Mouse (Mus musculus) neural tube, embryonic 13.5 days (tissue): ENCODE measurements around the gene Cip2a. TPM values are rescaled to one million over a fixed set of nuclear protein-coding genes. Genes with fewer than 3 reads are reported as not detected.

Experiments used
- ATAC-seq: fragments of 200-750 bp; cut with Nextera tagmentation; 2 replicates; pipeline ENCODE4 v1.8.0; 2017; ENCODE audit warnings: low read depth, mild to moderate bottlenecking, moderate TSS enrichment, moderate library complexity
- H3K27ac ChIP-seq: fragments of 300-500 bp; sonication (generic); replicated peaks from 2 replicates; pipeline ENCODE4 v1.5.1; 2015; ENCODE audit warnings: moderate library complexity, mild to moderate bottlenecking, inconsistent platforms
- H3K27me3 ChIP-seq: fragments of 300-500 bp; sonication (generic); 2 replicates; pipeline ENCODE4 v1.6.1; 2015; ENCODE audit warnings: mild to moderate bottlenecking, inconsistent platforms
- H3K36me3 ChIP-seq: fragments of 300-500 bp; sonication (generic); 2 replicates; pipeline ENCODE4 v1.6.1; 2015; ENCODE audit warnings: mild to moderate bottlenecking, inconsistent platforms
- H3K4me1 ChIP-seq: fragments of 300-500 bp; sonication (generic); replicated peaks from 2 replicates; pipeline ENCODE4 v1.6.1; 2015; ENCODE audit warnings: inconsistent platforms
- H3K4me2 ChIP-seq: fragments of 300-500 bp; sonication (generic); 2 replicates; pipeline ENCODE4 v1.6.1; 2015; ENCODE audit warnings: inconsistent platforms, mild to moderate bottlenecking, moderate library complexity
- H3K4me3 ChIP-seq: fragments of 300-500 bp; sonication (generic); 2 replicates; pipeline ENCODE4 v1.5.1; 2015; ENCODE audit warnings: mild to moderate bottlenecking, inconsistent platforms
- H3K9ac ChIP-seq: fragments of 300-500 bp; sonication (generic); 2 replicates; pipeline ENCODE4 v1.6.1; 2015; ENCODE audit warnings: moderate library complexity, mild to moderate bottlenecking, inconsistent platforms
- H3K9me3 ChIP-seq: fragments of 300-500 bp; sonication (generic); 2 replicates; pipeline ENCODE4 v1.6.1; 2016; ENCODE audit warnings: inconsistent platforms
- WGBS: fragments of 180-500 bp; shearing (Covaris S2); methylation state at CpG from one replicate; pipeline ENCODE4 v1.1.7; 2015; 5-methylcytosine and 5-hydroxymethylcytosine counted together
- polyA plus RNA-seq: library from polyadenylated mRNA; unstranded; fragments of >200 nt; fragmentation: Nextera tagmentation; extraction: Ambion mirVana; gene quantifications from 2 replicates; pipeline ENCODE4 v1.2.1, GENCODE M21; 2015

The Cip2a gene
- 6.2 and 7.3 TPM in 2 replicates for polyA plus RNA-seq

DNA sequence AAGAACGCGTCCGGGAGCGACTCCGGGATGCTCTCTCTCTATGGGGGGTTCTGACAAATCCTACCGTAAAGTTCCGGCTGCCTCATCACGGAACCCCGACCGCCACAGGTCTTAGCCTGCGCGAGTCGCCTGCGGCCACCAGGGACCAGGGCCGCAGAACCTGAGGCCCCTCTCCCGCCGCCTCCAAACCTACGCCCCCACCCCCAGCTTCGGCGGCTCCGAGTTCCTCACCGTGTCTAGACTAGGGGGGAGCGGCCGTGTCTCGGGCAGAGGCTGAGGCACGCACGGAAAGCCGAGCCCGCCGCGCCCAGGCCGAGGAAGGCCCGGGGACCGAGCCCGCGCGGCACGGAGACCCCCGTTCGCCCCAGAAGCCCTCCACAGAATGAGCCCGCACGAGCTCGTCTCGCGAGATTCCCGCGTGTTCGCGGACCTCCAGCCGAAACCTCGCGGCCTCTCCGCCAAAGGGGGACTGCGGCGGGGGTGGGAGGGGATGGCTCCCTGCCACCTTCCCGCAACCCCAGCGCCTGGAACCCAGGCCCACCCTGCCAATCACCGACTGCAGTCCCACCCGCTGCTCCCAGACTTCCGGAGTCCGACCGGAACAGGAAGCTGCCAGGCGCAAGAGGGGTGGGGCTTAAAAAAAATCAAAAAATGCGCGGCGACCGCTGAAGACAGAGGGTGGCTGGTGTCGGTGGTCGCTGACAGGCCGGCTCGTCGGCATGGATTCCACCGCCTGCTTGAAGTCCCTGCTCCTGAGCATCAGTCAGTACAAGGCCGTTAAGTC is at the start of gene Cip2a, which contains the start of gene Dzip3:
Gene Cip2a, plus strand, starts transcription at position 627 of the 784 bp plus-strand sequence.
Gene Dzip3, minus strand, starts transcription at position 607 of the 784 bp plus-strand sequence.
- peaks cover 21% of the 10 kb centered on the region for H3K4me1 ChIP-seq
- peak within 1 kb of the TSS; percentile 98 for H3K27ac ChIP-seq
- ATAC-seq = peak; percentile 99
- peak within 1 kb of the TSS; percentile 93 for H3K4me2 ChIP-seq
- H3K9ac ChIP-seq = peak within 1 kb of the TSS; percentile 96
- H3K27me3 ChIP-seq = no peaks in the 10 kb centered on the region
- peaks cover 3% of the 10 kb centered on the region; the same call in 1 of the 2 replicates for H3K36me3 ChIP-seq
- WGBS = under 1% methylated on average over 74 of the region's 74 CpGs
- peak within 1 kb of the TSS; percentile 86 for H3K4me3 ChIP-seq
- no peaks in the 10 kb centered on the region for H3K9me3 ChIP-seq

- H3K27me3 ChIP-seq = no peaks in the 10 kb centered on the region
- H3K36me3 ChIP-seq = peaks cover 25% of the 10 kb centered on the region
- WGBS = 89% methylated on average over 2 of the region's 2 CpGs
- H3K4me2 ChIP-seq = no peak overlapping the region
- H3K27ac ChIP-seq = no peak overlapping the region
- no peaks in the 10 kb centered on the region for H3K4me1 ChIP-seq
- H3K4me3 ChIP-seq = no peak overlapping the region
- no peak overlapping the region for H3K9ac ChIP-seq
- no peak for ATAC-seq
- H3K9me3 ChIP-seq = no peaks in the 10 kb centered on the region
Observed at GRCm38 (mm10) chr16:48972996-48973395, 21.0 kb upstream of the Cip2a start.

DNA sequence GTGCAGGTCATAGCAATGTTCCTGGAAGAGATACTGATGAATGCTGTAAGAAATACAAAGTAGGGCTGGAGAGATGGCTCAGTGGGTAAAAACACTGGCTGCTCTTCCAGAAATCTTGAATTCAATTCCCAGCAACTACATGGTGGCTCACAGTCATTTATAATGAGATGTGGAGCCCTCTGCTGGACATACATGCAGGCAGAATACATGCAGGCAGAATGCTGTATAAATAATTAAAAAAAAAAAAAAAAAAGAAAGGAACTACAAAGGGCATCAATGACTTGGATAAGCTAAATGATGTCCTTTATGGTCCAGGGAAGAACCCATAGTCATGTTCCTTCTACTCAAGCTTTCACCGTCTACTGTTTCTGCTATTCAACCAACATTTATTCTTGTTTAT is 20.4 kb upstream of the Cip2a start:
- Histone ChIP-seq H3K27me3 (no peaks in the 10 kb centered on the region), H3K27ac (no peak overlapping the region), H3K9me3 (no peaks in the 10 kb centered on the region), H3K4me2 (no peak overlapping the region), H3K9ac (no peak overlapping the region), H3K36me3 (peaks cover 31% of the 10 kb centered on the region), H3K4me1 (no peaks in the 10 kb centered on the region), H3K4me3 (no peak overlapping the region)
- ATAC-seq = no peak
- WGBS = 93% methylated on average over 1 of the region's 1 CpGs

DNA sequence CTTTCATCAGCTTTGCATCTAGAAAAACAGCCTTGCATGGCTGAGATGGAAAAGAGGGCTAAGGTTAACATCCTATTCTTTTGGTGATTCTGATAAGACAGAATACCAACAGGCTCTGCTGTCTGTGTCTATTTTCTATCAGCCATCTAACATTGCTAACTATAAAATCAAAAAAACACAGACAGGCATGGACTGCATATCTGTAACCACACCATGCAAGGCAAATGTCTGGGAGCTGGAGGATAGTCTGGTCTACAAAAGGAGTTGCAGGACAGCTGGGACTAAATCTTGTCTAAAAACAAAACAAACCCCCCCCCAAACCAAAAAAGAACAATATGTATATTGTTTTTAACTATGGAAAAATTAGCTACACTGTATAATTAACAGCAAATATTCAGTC is 14.0 kb upstream of the Cip2a start:
- H3K27me3 ChIP-seq = no peaks in the 10 kb centered on the region
- peaks cover 26% of the 10 kb centered on the region for H3K36me3 ChIP-seq
- H3K9me3 ChIP-seq = no peaks in the 10 kb centered on the region

GRCm38 (mm10) chr16:48985034-48985627 is 8.9 kb upstream of the Cip2a start:
- ATAC-seq = no peak
- Histone ChIP-seq H3K4me1 (0 out of 2 replicates have a peak, but pooled peaks cover 4% of the 10 kb centered on the region), H3K4me3 (no peak overlapping the region), H3K36me3 (peaks cover 11% of the 10 kb centered on the region), H3K9me3 (no peaks in the 10 kb centered on the region), H3K4me2 (no peak overlapping the region), H3K27me3 (no peaks in the 10 kb centered on the region), H3K9ac (no peak overlapping the region), H3K27ac (no peak overlapping the region)
- 39% methylated on average over 5 of the region's 5 CpGs for WGBS

More for the DNA sequence above, 14.0 kb upstream of the Cip2a start:
- ATAC-seq = no peak
- H3K4me1 ChIP-seq = no peaks in the 10 kb centered on the region
- H3K4me2 ChIP-seq = no peak overlapping the region
- no peak overlapping the region for H3K27ac ChIP-seq
- H3K4me3 ChIP-seq = no peak overlapping the region
- H3K9ac ChIP-seq = no peak overlapping the region

GRCm38 (mm10) chr16:48989700-48990099 is 4.3 kb upstream of the Cip2a start:
- Histone ChIP-seq H3K9me3 (no peaks in the 10 kb centered on the region), H3K27ac (no peak overlapping the region), H3K27me3 (no peaks in the 10 kb centered on the region), H3K4me1 (peaks cover 16% of the 10 kb centered on the region), H3K36me3 (peaks cover 3% of the 10 kb centered on the region; the same call in 1 of the 2 replicates), H3K4me3 (no peak overlapping the region), H3K4me2 (no peak overlapping the region), H3K9ac (no peak overlapping the region)
- no peak for ATAC-seq

- Histone ChIP-seq H3K27ac (peak overlapping the region; percentile 4; the same call in 1 of the 2 replicates), H3K9ac (peak overlapping the region; percentile 96), H3K4me2 (peak overlapping the region; percentile 60), H3K4me3 (peak overlapping the region; percentile 86), H3K4me1 (peaks cover 21% of the 10 kb centered on the region), H3K27me3 (no peaks in the 10 kb centered on the region), H3K36me3 (peaks cover 3% of the 10 kb centered on the region; the same call in 1 of the 2 replicates), H3K9me3 (no peaks in the 10 kb centered on the region)
- WGBS = 34% methylated on average over 10 of the region's 10 CpGs
- ATAC-seq = no peak
Observed at GRCm38 (mm10) chr16:48992437-48993230, 1.4 kb upstream of the Cip2a start.

- ATAC-seq = no peak
- peaks cover 21% of the 10 kb centered on the region for H3K4me1 ChIP-seq
Observed at GRCm38 (mm10) chr16:48993231-48993558, 790 bp upstream of the Cip2a start.

GRCm38 (mm10) chr16:48994343-48994693 is 333 bp downstream of the Cip2a start:
- WGBS = under 1% methylated on average over 18 of the region's 18 CpGs
- no peak overlapping the region for H3K27ac ChIP-seq
- H3K4me3 ChIP-seq = peak overlapping the region; percentile 86
- peak overlapping the region; percentile 93 for H3K4me2 ChIP-seq
- H3K9me3 ChIP-seq = no peaks in the 10 kb centered on the region
- H3K36me3 ChIP-seq = peaks cover 3% of the 10 kb centered on the region; the same call in 1 of the 2 replicates
- H3K9ac ChIP-seq = peak overlapping the region; percentile 96
- peak; percentile 41; the same call in 1 of the 2 replicates for ATAC-seq
- no peaks in the 10 kb centered on the region for H3K27me3 ChIP-seq
- peaks cover 21% of the 10 kb centered on the region for H3K4me1 ChIP-seq

More at GRCm38 (mm10) chr16:48993231-48993558, 790 bp upstream of the Cip2a start:
- Histone ChIP-seq H3K9me3 (no peaks in the 10 kb centered on the region), H3K36me3 (peaks cover 3% of the 10 kb centered on the region; the same call in 1 of the 2 replicates), H3K9ac (peak overlapping the region; percentile 96), H3K4me3 (peak overlapping the region; percentile 86), H3K27ac (peak overlapping the region; percentile 98), H3K4me2 (peak overlapping the region; percentile 60), H3K27me3 (no peaks in the 10 kb centered on the region)
- WGBS = 3% methylated on average over 9 of the region's 9 CpGs

DNA sequence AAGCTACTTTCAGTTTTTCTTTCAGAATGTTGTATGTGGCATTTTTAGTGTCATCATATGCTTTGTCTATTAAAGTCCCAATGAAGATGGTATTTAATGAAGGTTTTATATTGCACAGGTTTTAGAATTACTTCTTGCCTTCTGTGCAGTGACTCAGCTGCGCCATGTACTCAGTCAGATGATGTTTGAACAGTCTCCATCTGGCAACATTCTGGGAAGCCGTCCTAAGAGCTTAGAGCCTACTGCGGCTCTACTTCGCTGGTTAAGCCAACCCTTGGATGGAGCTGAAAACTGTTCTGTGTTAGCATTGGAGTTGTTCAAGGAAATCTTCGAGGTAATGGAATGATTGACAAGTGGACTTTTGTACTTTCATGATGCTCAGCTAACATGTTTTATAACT is 10.2 kb downstream of the Cip2a start:
- Histone ChIP-seq H3K4me1 (no peaks in the 10 kb centered on the region), H3K27me3 (no peaks in the 10 kb centered on the region), H3K4me3 (no peak overlapping the region), H3K36me3 (peaks cover 19% of the 10 kb centered on the region; the same call in 1 of the 2 replicates), H3K9me3 (no peaks in the 10 kb centered on the region), H3K27ac (no peak overlapping the region), H3K4me2 (no peak overlapping the region), H3K9ac (no peak overlapping the region)
- WGBS = 96% methylated on average over 5 of the region's 5 CpGs
- ATAC-seq = no peak

GRCm38 (mm10) chr16:49016620-49017332 is 22.8 kb downstream of the Cip2a start:
- WGBS = 70% methylated on average over 5 of the region's 5 CpGs
- Histone ChIP-seq H3K36me3 (peaks cover 11% of the 10 kb centered on the region; the same call in 1 of the 2 replicates), H3K4me2 (no peak overlapping the region), H3K9me3 (no peaks in the 10 kb centered on the region), H3K27ac (no peak overlapping the region), H3K4me1 (no peaks in the 10 kb centered on the region), H3K27me3 (no peaks in the 10 kb centered on the region), H3K9ac (no peak overlapping the region), H3K4me3 (no peak overlapping the region)
- ATAC-seq = no peak
